Mouse (Mus musculus) layer of hippocampus, postnatal 10 days (tissue): ENCODE data around the gene Mrps18a. TPM values are rescaled to one million over a fixed set of nuclear protein-coding genes. Genes with fewer than 3 reads are reported as not detected.

ENCODE experiments used
- total RNA-seq, 2 experiments: library from RNA; stranded (reverse); gene quantifications; 2 replicates each; pipeline ENCODE4 v1.2.3; 2021

Mrps18a gene
- total RNA-seq, 2 experiments from 2014 or later: 80.8 to 82.4 TPM

Other genes starting within 250 kb of the Mrps18a start
- 10 to 100 TPM; 92.2 to 97.0 TPM for gene Vegfa, start 78.6 kb upstream of the Mrps18a start, total RNA-seq
- gene Rsph9, start 33.2 kb downstream of the Mrps18a start, total RNA-seq: 10 to 100 TPM; 39.8 to 41.3 TPM
- 10 to 100 TPM; 10.7 to 11.1 TPM for gene Mad2l1bp, start 42.6 kb downstream of the Mrps18a start, total RNA-seq
- gene Gtpbp2, start 50.0 kb downstream of the Mrps18a start, total RNA-seq: 100 to 1,000 TPM in 1 of 2 experiments, 10 to 100 TPM in 1; 86.9 to 100 TPM
- 1 to 10 TPM; 6.8 to 7.5 TPM for gene Polh, start 91.7 kb downstream of the Mrps18a start, total RNA-seq
- gene Xpo5, start 91.8 kb downstream of the Mrps18a start, total RNA-seq: 10 to 100 TPM; 43.0 to 43.9 TPM
- 10 to 100 TPM; 37.2 to 40.1 TPM for gene Polr1c, start 137.1 kb downstream of the Mrps18a start, total RNA-seq
- gene Yipf3, start 137.1 kb downstream of the Mrps18a start, total RNA-seq: 10 to 100 TPM; 68.7 to 70.3 TPM
- 10 to 100 TPM; 88.1 to 93.6 TPM for gene Lrrc73, start 142.5 kb downstream of the Mrps18a start, total RNA-seq
- gene Tjap1, start 172.0 kb downstream of the Mrps18a start, total RNA-seq: 10 to 100 TPM; 39.0 to 41.0 TPM
- gene Dlk2, start 186.4 kb downstream of the Mrps18a start, total RNA-seq: 10 to 100 TPM; 44.4 to 52.4 TPM
- gene Abcc10, start 217.4 kb downstream of the Mrps18a start, total RNA-seq: 1 to 10 TPM; 9.3 to 9.6 TPM